Mouse (Mus musculus): Measurements from ENCODE around the gene Rnf2.

- no peak for TF ChIP-seq USF1 (IDR thresholded peaks at IDR 0.05; ENCODE audit: low read depth)
- TF ChIP-seq POLR2AphosphoS2 (IDR thresholded peaks at IDR 0.05; ENCODE audit: insufficient read length, low read depth) = no peak
- no peak for TF ChIP-seq E2F4 (IDR thresholded peaks at IDR 0.05; ENCODE audit: insufficient read depth)
- TF ChIP-seq POLR2A (IDR thresholded peaks at IDR 0.05; ENCODE audit: insufficient read length, low read depth) = no peak
- no peak for TF ChIP-seq TCF3 (IDR thresholded peaks at IDR 0.05; ENCODE audit: insufficient read length, low read depth)
- no peak for TF ChIP-seq MAX (IDR thresholded peaks at IDR 0.05; ENCODE audit: low read depth)
- no peak for TF ChIP-seq TCF12 (IDR thresholded peaks at IDR 0.05; ENCODE audit: insufficient read depth, poor library complexity, severe bottlenecking)
- TF ChIP-seq SRF (IDR thresholded peaks at IDR 0.05; ENCODE audit: control insufficient read depth, insufficient read length, low read depth) = no peak
- TF ChIP-seq REST (IDR thresholded peaks at IDR 0.05; ENCODE audit: insufficient read depth, insufficient read length) = no peak
- TF ChIP-seq MYOD1 (IDR thresholded peaks at IDR 0.05; ENCODE audit: control insufficient read depth in 1 of 3, insufficient read length in 2 of 3, low read depth in 2 of 3) = no peak
- TF ChIP-seq MYOG (IDR thresholded peaks at IDR 0.05; ENCODE audit: control insufficient read depth in 1 of 3, insufficient read depth in 1 of 3, insufficient read length in 2 of 3, low read depth in 2 of 3) = no peak
- no peak for TF ChIP-seq CEBPB (IDR thresholded peaks at IDR 0.05; ENCODE audit: insufficient read depth, poor library complexity, severe bottlenecking)
Measured at GRCm38 (mm10) chr1:151426947-151427600, 73.7 kb downstream of the Rnf2 start.

All from myocyte (in vitro differentiated cells).